Mouse (Mus musculus) retina, adult 2 months (tissue): Measurements from ENCODE around the gene Foxk1.

ENCODE experiments used
- DNase-seq: peaks from one replicate; pipeline ENCODE4 v3.0.0-alpha.2; 2012; ENCODE audit warnings: low read depth, low spot score

Foxk1 gene

GRCm38 (mm10) chr5:142443514-142443913, 42.2 kb downstream of the Foxk1 start:
- no peak for DNase-seq

- DNase-seq = no peak
These were observed 42.7 kb downstream of the Foxk1 start for GRCm38 (mm10) chr5:142443994-142444393.

GRCm38 (mm10) chr5:142444791-142445531, 43.7 kb downstream of the Foxk1 start:
- DNase-seq = no peak

GRCm38 (mm10) chr5:142445709-142446108, 44.4 kb downstream of the Foxk1 start:
- DNase-seq = no peak

- peak; percentile 82 for DNase-seq
These were observed 46.8 kb downstream of the Foxk1 start for GRCm38 (mm10) chr5:142448076-142448475.

GRCm38 (mm10) chr5:142448623-142449022, 47.3 kb downstream of the Foxk1 start:
- DNase-seq = no peak

GRCm38 (mm10) chr5:142450846-142451245, 49.5 kb downstream of the Foxk1 start:
- no peak for DNase-seq

GRCm38 (mm10) chr5:142451759-142452158, 50.5 kb downstream of the Foxk1 start:
- no peak for DNase-seq

- DNase-seq = no peak
These were observed 52.4 kb downstream of the Foxk1 start for GRCm38 (mm10) chr5:142453742-142454141.

- no peak for DNase-seq
These were observed 55.0 kb downstream of the Foxk1 start for GRCm38 (mm10) chr5:142456318-142456717.

GRCm38 (mm10) chr5:142457345-142457744, 56.0 kb downstream of the Foxk1 start:
- DNase-seq = no peak

GRCm38 (mm10) chr5:142458791-142459557, 57.7 kb downstream of the Foxk1 start:
- DNase-seq = no peak

- no peak for DNase-seq
These were observed 58.5 kb downstream of the Foxk1 start for GRCm38 (mm10) chr5:142459834-142460233.

- no peak for DNase-seq
These were observed 60.8 kb downstream of the Foxk1 start for GRCm38 (mm10) chr5:142461942-142462640.

GRCm38 (mm10) chr5:142462641-142462948, 61.3 kb downstream of the Foxk1 start:
- DNase-seq = no peak

GRCm38 (mm10) chr5:142463011-142463410, 61.7 kb downstream of the Foxk1 start:
- no peak for DNase-seq

- DNase-seq = peak; percentile 92
These were observed 62.5 kb downstream of the Foxk1 start, which contains the start of gene Ap5z1 for GRCm38 (mm10) chr5:142463461-142464454. Gene Ap5z1, plus strand, starts transcription at chr5:142463944.

GRCm38 (mm10) chr5:142468375-142468774, 67.1 kb downstream of the Foxk1 start:
- no peak for DNase-seq

- DNase-seq = no peak
These were observed 68.5 kb downstream of the Foxk1 start for GRCm38 (mm10) chr5:142469796-142470195.

- no peak for DNase-seq
These were observed 72.4 kb downstream of the Foxk1 start for GRCm38 (mm10) chr5:142473696-142474095.

- DNase-seq = no peak
These were observed 74.4 kb downstream of the Foxk1 start for GRCm38 (mm10) chr5:142475669-142476068.
